Mouse (Mus musculus) hindbrain, embryonic 14.5 days (tissue): ENCODE measurements at regions not wholly inside any gene's neighbourhood (a gene's known extent, or its start where the extent isn't known, plus 50 kb on each side); places are given as distances from the start of the nearest gene placed in this dataset.

Source experiments
- ATAC-seq: fragments of 200-750 bp; cut with Nextera tagmentation; 2 replicates; pipeline ENCODE4 v1.8.0; 2017; ENCODE audit warnings: moderate number of reproducible peaks, mild to moderate bottlenecking, moderate TSS enrichment, moderate library complexity; ENCODE audit not compliant: low FRiP score
- DNase-seq: peaks from one replicate; pipeline ENCODE4 v3.0.0-alpha.2; 2015; ENCODE audit warnings: low spot score
- H3K27ac ChIP-seq: fragments of 300-500 bp; sonication (generic); 2 replicates; pipeline ENCODE4 v1.5.1; 2014; ENCODE audit warnings: mild to moderate bottlenecking, moderate library complexity
- H3K27me3 ChIP-seq: fragments of 300-500 bp; sonication (generic); 2 replicates; pipeline ENCODE4 v1.6.1; 2014; ENCODE audit warnings: mild to moderate bottlenecking, low read length, mixed read lengths; ENCODE audit not compliant: control insufficient read depth, insufficient read depth
- H3K36me3 ChIP-seq: fragments of 300-500 bp; sonication (generic); replicated peaks from 2 replicates; pipeline ENCODE4 v1.6.1; 2014; ENCODE audit not compliant: control insufficient read depth, insufficient read depth
- H3K4me1 ChIP-seq: fragments of 300-500 bp; sonication (generic); replicated peaks from 2 replicates; pipeline ENCODE4 v1.6.1; 2014; ENCODE audit warnings: antibody characterized with exemption, low read length, mixed read lengths; ENCODE audit not compliant: control insufficient read depth, insufficient read depth
- H3K4me2 ChIP-seq: fragments of 300-500 bp; sonication (generic); replicated peaks from 2 replicates; pipeline ENCODE4 v1.6.1; 2014; ENCODE audit warnings: mild to moderate bottlenecking, moderate library complexity
- H3K4me3 ChIP-seq: fragments of 300-500 bp; sonication (generic); replicated peaks from 2 replicates; pipeline ENCODE4 v1.5.1; 2014; ENCODE audit warnings: mild to moderate bottlenecking, low read length
- H3K9ac ChIP-seq: fragments of 300-500 bp; sonication (generic); 2 replicates; pipeline ENCODE4 v1.6.1; 2014
- H3K9me3 ChIP-seq: fragments of 300-500 bp; sonication (generic); 2 replicates; pipeline ENCODE4 v1.6.1; 2016; ENCODE audit warnings: low read length; ENCODE audit not compliant: control insufficient read depth
- WGBS: fragments of 180-500 bp; shearing (Covaris S2); extraction: QIAGEN DNeasy Blood & Tissue Kit; methylation state at CpG from one replicate; pipeline ENCODE4 v1.1.7; 2014; 5-methylcytosine and 5-hydroxymethylcytosine counted together

DNA sequence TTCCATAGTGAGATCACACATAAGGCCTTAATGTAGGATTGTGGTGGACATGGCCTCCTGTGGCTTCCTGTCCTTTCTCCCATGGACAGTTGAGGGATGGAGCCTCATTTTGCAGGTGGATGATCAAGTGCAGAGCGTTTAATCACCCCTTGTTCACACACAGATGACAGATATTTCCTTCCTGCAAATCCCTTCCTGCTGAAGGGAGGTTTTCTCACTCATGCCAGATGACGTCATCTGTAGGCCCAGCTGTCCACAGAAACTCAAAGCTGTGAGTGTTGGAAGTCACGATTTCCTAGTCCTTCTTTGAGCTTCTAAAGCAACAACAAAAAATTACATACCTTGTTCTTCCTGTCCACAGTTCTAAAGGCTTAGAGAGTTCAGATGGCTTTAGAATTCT lies 1935.3 kb upstream of the Lrrc6 start:
- Histone ChIP-seq H3K9me3 (no peaks in the 10 kb centered on the region), H3K27ac (no peak overlapping the region), H3K4me1 (no peaks in the 10 kb centered on the region), H3K27me3 (no peaks in the 10 kb centered on the region), H3K9ac (no peak overlapping the region), H3K4me3 (no peak overlapping the region), H3K4me2 (no peak overlapping the region), H3K36me3 (no peaks in the 10 kb centered on the region)
- 73% methylated on average over 3 of the region's 3 CpGs for WGBS
- ATAC-seq (no peak), DNase-seq (no peak)

DNA sequence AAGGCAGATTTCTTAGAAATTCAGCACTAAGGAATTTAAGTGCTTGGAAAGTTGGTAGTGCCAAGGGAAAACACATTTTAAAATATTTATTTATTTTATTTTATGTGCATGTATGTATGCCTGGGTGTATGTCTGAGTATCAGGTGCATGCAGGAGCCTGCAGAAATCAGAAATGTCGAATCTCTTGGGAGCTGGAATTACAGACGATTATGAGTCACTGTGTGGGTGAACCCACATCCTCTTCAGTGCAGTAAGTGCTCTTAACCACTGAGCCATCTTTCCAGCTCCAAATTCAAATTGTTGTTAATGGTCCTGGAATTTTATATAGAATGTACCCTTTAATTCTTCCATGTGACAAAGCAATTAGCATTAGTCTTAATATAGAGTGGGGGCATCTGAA lies 1930.5 kb upstream of the Lrrc6 start:
- no peaks in the 10 kb centered on the region for H3K4me1 ChIP-seq
- no peaks in the 10 kb centered on the region for H3K27me3 ChIP-seq
- no peak overlapping the region for H3K9ac ChIP-seq
- H3K4me2 ChIP-seq: no peak overlapping the region
- no peak overlapping the region for H3K27ac ChIP-seq
- no peak overlapping the region for H3K4me3 ChIP-seq
- 75% methylated on average over 2 of the region's 2 CpGs for WGBS
- H3K36me3 ChIP-seq: no peaks in the 10 kb centered on the region
- no peak for DNase-seq
- no peak for ATAC-seq
- no peaks in the 10 kb centered on the region for H3K9me3 ChIP-seq

DNA sequence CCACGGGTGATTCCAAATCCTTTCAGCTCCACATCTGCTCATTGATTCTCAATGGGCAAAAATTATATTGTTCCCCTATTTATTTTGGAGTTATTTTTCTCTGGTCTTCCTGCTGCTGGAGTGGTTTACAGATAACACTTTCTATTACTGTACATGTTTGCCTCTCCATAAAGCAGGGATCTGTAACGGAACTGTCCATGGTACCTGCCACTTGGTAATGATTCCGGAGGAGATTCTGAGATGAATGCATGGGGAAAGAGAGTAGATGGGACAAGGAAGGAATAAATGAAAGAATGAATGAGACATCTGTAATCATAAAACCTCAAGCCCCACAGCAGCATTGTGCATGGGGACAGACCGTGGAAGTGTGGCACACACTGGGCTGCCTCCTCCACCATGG lies 1929.8 kb upstream of the Lrrc6 start:
- no peak overlapping the region for H3K4me2 ChIP-seq
- WGBS: 74% methylated on average over 4 of the region's 4 CpGs
- ATAC-seq: no peak
- DNase-seq: no peak
- no peak overlapping the region for H3K9ac ChIP-seq
- no peaks in the 10 kb centered on the region for H3K27me3 ChIP-seq
- H3K36me3 ChIP-seq: no peaks in the 10 kb centered on the region
- no peak overlapping the region for H3K4me3 ChIP-seq
- no peaks in the 10 kb centered on the region for H3K9me3 ChIP-seq
- H3K27ac ChIP-seq: no peak overlapping the region
- no peaks in the 10 kb centered on the region for H3K4me1 ChIP-seq

DNA sequence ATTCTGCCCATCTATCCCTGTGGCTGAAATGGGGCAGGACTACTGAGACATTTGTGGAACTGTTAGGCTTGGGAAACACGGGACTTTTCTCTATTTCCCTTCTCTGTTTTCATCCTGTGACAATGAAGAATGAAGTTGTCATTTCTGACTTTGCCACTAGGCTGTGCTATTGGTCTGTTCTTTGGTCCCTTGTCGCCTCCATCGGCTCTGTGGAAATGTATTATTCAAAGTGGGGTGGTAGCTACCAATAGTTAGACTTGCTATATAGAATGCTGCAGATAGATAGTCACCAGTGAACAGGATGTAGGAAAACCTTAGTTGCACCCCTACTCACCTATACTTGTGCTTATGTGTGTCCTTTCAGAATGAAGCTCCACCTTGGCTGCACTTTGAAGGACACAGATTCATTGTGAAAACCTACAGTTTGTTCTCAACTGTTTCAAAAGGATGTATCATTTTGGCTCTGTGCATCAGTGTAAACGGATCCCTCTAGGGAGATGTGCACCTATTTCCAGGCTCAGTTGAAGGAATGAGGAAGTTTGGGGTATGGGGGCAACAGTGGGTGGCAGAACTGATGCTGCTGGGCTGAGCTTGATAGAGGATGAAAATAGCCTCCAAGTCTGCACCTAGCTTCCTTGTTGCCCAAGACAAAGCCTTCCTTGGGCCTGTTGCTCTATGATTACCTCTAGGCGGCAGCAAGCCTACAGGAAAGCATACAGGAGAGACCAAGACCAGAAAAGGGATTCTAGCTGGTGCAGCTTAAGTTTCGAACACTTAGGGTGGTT lies 1927.9 kb upstream of the Lrrc6 start:
- H3K27ac ChIP-seq: no peak overlapping the region
- WGBS: 25% methylated on average over 6 of the region's 6 CpGs
- H3K36me3 ChIP-seq: no peaks in the 10 kb centered on the region

DNA sequence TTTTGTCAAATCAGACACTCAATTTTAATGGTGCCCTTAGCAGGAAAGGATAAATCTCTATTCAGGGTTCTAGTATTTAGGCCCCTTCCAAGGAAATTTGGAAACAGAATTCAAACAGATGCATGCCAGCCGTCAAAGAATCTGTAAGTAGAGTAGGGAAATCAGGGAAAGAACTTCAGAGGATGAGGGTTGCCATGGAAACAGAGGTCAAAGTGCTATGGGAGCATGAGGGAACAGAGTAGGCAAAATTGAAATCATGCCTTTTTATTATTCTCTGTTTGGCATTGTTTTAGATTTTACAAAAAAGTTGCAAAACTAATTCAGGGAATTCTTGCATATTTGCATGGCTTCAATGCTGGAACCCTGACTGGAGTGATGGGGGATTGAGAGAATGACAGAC lies 1916.4 kb upstream of the Lrrc6 start:
- no peak overlapping the region for H3K4me2 ChIP-seq
- no peak for DNase-seq
- ATAC-seq: no peak
- H3K9me3 ChIP-seq: no peaks in the 10 kb centered on the region
- H3K9ac ChIP-seq: no peak overlapping the region
- H3K27me3 ChIP-seq: no peaks in the 10 kb centered on the region
- 5% methylated on average over 1 of the region's 1 CpGs for WGBS
- H3K4me3 ChIP-seq: no peak overlapping the region
- peaks cover 5% of the 10 kb centered on the region; the same call in 1 of the 2 replicates for H3K4me1 ChIP-seq
- H3K27ac ChIP-seq: no peak overlapping the region
- no peaks in the 10 kb centered on the region for H3K36me3 ChIP-seq

More for the DNA sequence above, 1927.9 kb upstream of the Lrrc6 start:
- ATAC-seq (peak; percentile 82), DNase-seq (peak; percentile 93)
- no peak overlapping the region for H3K4me3 ChIP-seq
- H3K9ac ChIP-seq: no peak overlapping the region
- no peaks in the 10 kb centered on the region for H3K27me3 ChIP-seq
- no peaks in the 10 kb centered on the region for H3K4me1 ChIP-seq
- H3K4me2 ChIP-seq: no peak overlapping the region
- no peaks in the 10 kb centered on the region for H3K9me3 ChIP-seq

DNA sequence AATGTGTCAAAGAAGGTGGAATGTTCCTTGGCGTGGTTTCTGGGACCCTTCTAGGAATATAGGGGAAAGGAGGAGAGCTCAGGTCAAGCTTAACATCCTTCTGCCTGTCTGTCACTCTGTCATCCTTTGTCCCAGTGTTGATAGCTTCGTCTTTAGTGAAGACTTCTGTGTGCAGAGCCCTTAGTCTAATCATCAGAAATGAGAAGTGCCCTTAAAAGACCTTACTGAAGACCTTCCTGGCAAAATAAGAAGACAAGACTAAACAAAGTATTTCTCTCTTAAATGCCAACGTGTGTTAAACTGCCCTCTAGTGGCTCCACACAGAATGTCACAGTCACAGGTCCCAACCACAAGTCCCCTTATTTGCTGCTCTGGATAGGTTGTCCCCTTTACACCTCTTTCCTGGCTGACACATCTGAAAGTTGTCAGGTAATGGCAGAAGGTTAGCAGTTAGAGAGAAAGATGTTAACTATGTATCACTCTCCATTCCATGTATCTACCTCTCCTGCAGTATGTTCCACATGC lies 1914.8 kb upstream of the Lrrc6 start:
- no peak; the same call in 1 of the 2 replicates for ATAC-seq
- WGBS: 30% methylated on average over 3 of the region's 3 CpGs
- peak; percentile 66 for DNase-seq

DNA sequence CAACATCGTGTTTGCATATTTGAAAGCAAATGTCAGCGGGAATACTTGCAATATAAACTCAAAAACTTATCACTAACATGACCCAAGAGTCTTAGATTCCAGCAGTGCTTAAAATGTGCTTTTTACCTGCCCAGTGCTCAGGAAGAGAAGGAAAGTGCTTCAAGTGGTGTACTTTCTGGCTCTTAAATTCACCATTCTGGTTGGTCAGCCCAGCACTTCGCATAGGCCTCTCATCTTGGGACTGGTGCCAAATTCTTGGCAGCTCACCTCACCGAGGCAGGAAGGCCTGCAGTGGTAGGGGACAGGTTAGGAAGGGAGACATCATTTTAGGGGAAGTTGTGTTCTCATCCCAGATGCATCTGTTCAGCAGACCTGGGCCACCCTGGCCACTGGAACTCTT lies 1913.3 kb upstream of the Lrrc6 start:
- DNase-seq (no peak), ATAC-seq (no peak)
- Histone ChIP-seq H3K27me3 (no peaks in the 10 kb centered on the region), H3K4me2 (no peak overlapping the region), H3K36me3 (no peaks in the 10 kb centered on the region), H3K27ac (no peak overlapping the region), H3K9me3 (no peaks in the 10 kb centered on the region), H3K9ac (no peak overlapping the region), H3K4me3 (no peak overlapping the region), H3K4me1 (peaks cover 5% of the 10 kb centered on the region; the same call in 1 of the 2 replicates)
- 67% methylated on average over 4 of the region's 4 CpGs for WGBS

More for the DNA sequence above, 1914.8 kb upstream of the Lrrc6 start:
- Histone ChIP-seq H3K4me3 (no peak overlapping the region), H3K4me2 (no peak overlapping the region), H3K4me1 (peaks cover 5% of the 10 kb centered on the region; the same call in 1 of the 2 replicates), H3K9ac (no peak overlapping the region), H3K27ac (no peak overlapping the region), H3K27me3 (no peaks in the 10 kb centered on the region), H3K9me3 (no peaks in the 10 kb centered on the region), H3K36me3 (no peaks in the 10 kb centered on the region)

DNA sequence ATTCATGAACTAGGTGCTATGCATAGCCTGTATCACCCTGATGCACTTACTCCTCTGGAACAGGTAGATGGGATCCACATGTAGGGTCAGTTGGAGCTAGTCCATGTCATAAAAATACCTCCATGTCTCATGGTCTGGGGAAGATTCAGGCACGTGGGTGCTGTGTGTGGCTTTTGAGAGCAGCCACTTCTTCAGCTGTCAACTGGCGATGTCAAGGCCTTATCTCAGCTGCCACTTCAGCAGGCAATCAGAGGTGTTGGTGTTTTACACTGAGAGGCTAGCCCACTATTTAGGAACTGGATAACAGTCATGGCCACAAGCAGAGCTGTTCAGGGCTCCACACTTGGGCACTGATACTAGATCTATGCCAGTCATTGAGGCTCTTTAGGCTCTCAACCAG lies 1912.0 kb upstream of the Lrrc6 start:
- DNase-seq (no peak), ATAC-seq (no peak)
- WGBS: 85% methylated on average over 2 of the region's 2 CpGs

DNA sequence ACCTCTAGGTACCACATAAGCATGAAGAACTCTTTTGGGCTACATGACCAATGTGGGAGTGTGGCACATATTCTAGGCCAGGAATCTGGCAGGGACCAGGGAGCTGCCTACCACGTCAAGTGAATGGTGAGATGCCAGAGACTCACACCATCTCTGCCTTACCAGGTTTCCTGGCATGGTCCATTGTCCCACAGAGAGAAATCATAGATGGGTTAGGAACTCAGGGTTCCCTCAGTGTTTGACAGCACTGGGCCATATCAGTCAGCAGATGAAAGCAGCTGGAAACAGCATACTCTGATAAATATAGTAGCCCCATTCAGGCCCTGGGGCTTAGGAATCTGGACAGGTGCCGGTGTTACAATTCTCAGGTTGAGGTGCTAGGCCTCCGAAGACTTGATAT lies 1911.4 kb upstream of the Lrrc6 start:
- DNase-seq (no peak), ATAC-seq (no peak)
- Histone ChIP-seq H3K9me3 (no peaks in the 10 kb centered on the region), H3K4me3 (no peak overlapping the region), H3K4me1 (peaks cover 2% of the 10 kb centered on the region; the same call in 1 of the 2 replicates), H3K9ac (no peak overlapping the region), H3K36me3 (no peaks in the 10 kb centered on the region), H3K27me3 (no peaks in the 10 kb centered on the region), H3K4me2 (no peak overlapping the region), H3K27ac (no peak overlapping the region)
- WGBS: 90% methylated on average over 3 of the region's 3 CpGs

More for the DNA sequence above, 1912.0 kb upstream of the Lrrc6 start:
- no peaks in the 10 kb centered on the region for H3K27me3 ChIP-seq
- no peak overlapping the region for H3K4me3 ChIP-seq
- peaks cover 5% of the 10 kb centered on the region; the same call in 1 of the 2 replicates for H3K4me1 ChIP-seq
- H3K36me3 ChIP-seq: no peaks in the 10 kb centered on the region
- no peak overlapping the region for H3K4me2 ChIP-seq
- H3K9ac ChIP-seq: no peak overlapping the region
- H3K27ac ChIP-seq: no peak overlapping the region
- no peaks in the 10 kb centered on the region for H3K9me3 ChIP-seq
